Mouse (Mus musculus): ENCODE data around the gene Fam234b. TPM values are rescaled to one million over a fixed set of nuclear protein-coding genes. Genes with fewer than 3 reads are reported as not detected.

The Fam234b gene
- total RNA-seq, 2 experiments from 2014 or later, result 157 to 166 TPM

DNA sequence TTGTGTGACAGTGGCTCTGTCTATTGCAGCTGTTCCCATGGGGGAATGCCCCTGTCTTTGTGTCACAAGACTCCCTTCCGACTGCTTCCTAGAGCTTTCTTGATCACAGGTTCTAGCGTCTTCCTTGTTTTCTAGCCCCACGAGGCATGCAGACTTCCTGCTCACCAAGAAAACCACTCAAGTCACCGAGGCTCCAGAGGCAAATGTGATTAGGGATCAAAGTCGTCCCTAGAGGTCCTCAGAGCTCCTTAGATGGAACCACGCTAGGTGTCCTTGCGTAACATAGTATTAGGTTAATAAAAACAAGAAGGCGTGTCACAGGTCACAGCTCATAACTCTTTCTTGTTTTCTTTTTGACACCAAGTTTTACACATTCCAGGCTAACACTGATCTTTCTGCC is 13.8 kb upstream of the Fam234b start:
- DNase-seq, result no peak

DNA sequence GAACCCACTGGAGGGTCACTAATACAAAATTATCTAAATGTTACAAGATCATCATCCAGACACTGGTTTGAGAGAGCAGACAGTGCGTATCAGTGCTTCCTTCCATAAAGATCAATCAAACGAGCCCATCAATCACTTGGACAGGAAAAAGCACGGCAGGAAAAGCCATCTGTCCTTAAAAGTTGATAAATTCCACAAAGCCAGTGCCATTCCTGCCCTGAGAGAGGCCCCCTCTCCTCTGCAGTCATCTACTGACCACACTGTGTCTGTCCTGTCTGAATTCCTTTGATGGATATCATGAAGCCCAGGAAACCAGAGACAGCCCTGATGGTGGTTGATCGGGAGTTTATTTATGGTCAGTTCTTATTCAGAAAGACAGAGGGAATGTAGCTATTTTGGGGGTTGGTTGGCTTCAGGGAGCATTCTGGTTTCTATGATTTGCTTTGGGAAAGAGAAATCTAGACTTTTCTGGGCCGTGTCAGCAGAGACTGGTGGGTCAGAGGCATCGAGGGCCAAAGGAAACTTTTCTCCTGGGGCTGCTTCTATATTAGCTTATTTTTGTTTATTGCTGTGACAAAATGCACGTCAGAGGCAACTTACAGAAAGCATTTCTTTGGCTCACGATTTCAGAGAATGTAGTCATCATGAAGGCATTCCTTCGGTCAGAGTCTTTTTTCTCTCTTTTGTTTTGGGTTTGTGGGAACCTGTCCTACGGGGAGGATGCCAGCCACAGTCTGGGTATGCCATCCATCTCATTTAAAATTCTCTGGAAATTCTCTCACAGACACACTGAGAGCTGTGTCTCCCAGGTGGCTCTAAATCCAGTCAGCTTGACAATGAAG is 10.5 kb upstream of the Fam234b start:
- no peak for DNase-seq

DNA sequence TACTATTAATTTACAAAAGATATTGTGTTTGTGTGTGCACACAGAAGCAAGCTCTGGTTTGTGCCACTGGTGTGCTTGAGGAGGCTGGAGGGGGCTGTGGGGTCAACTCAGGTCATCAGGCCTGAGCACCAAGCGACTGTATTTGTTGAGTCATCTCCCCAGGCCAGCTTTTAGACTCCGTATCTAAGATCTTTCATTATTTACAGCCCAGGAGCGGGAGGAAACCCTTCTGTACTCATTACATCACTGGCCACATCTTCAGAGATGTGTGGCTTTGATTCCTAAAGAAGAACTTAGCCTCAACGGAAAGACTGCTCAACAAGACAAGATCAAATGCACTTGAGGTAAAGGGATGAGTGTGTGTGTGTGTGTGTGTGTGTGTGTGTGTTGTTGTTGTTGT is 9.1 kb upstream of the Fam234b start:
- DNase-seq, result no peak

DNA sequence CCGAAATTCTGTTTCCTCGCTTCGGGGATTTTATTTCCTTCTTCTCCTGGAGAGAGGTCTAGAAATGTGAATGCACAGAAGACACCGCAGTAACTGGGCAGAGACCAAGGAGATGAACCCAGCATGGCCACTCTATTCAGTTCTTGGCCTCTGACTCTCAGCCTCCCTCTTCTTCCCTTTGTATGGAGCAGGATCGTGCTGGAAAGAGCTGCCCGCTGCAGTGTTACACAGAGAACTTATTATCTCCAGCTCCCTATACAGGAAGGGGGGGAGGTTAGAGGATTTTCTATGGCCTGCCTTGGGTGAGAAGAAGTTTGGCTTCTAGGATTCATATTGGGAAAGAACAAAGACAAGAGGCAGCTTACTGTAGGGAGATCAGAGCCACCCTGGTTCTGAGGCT is 7.7 kb upstream of the Fam234b start:
- DNase-seq, result no peak

DNA sequence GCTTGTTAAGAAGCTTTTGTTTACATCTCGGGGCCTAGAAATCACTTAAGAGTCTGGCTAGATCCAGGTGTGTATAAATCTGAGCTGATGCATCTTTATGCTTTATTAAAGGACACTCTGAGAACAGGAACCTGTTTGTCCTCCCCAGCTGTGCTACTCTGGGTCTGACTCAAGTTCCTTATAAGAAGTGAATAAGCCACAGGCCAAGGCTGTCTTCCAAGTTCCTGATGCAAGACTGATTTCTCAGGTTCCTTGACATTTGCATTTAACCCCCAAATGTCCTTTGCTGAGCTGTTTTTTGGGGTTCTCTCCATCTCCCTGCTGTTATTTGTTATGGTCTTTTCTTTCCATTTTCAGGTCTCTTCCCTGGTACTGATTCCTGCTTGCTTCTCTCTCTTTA is 5.9 kb upstream of the Fam234b start:
- DNase-seq, result no peak

DNA sequence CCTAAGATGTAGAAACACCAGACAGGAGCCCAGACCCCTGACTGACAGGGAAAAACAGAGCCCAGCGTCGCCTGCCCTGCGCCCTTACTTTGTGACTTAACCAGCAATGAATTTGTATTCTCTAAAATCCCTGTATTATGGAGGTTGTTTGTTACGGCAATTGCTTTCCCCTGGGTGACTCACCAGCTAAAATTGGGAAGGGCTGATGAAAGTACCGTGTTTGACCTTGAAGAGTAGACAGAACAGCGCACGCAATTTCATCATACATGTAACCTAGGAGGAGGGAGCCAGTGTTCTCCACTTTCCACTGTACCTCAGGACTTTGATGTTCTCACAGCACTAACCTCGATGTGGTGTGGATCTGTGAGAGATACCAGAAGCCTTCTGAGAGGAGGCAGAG is 4.8 kb upstream of the Fam234b start:
- no peak for DNase-seq

DNA sequence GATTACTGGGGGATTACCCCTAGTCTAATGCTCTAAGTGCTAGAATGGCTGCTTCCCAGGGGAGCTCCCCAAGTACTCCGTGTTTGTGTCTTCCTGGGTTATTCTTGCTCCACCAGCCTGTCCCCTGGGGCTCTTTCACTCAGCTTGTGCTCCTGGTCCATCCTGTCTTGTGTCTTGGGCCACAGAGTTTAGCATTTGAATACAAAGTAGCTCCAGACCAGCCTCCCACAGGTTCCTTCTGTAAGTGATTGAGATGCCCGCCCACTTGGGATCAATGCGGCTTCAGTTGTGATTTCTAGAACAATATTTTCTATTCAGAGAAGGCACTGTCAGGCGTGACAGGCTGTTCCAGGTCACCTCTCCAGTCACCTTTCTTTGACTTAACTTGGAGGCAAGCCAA is 4.0 kb upstream of the Fam234b start:
- DNase-seq, result no peak

DNA sequence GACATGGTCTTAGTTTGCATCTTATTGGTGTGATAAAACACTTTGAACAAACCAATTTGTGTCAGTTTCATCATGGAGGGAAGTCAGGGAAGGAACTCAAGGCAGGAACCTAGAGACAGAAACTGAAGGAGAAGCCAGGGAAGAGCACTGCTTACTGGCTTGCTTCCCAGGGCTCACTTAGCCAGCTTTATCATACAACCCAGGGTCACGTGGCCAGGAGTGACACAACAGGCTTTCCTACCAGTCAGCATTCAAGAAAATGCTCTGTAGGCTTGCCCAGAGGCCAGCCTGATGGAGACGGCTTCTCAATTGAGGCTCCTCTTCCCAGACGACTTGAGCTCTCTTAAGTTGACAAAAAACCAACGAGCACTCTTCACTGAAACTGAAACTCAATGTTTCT is 2.9 kb upstream of the Fam234b start:
- DNase-seq, result no peak

DNA sequence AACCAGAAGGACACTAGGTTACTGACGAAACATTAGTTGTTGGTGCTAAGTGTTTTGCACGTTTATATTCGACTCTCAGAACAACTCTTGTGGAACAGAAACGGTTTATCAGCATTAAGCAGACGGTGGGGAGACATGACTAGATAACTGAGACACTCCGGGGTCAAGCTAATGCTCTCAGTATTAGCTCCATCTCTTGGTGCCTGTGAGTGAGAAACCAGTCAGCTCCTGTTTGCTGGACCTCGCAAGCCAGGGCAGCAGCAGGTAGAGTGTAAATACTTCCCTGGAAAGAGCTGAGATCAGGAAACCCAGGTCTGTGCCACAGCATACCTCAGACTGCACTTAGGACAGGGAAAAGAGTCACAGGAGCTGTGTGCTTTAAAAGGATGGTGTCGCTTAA is 1.1 kb upstream of the Fam234b start:
- no peak for DNase-seq

DNA sequence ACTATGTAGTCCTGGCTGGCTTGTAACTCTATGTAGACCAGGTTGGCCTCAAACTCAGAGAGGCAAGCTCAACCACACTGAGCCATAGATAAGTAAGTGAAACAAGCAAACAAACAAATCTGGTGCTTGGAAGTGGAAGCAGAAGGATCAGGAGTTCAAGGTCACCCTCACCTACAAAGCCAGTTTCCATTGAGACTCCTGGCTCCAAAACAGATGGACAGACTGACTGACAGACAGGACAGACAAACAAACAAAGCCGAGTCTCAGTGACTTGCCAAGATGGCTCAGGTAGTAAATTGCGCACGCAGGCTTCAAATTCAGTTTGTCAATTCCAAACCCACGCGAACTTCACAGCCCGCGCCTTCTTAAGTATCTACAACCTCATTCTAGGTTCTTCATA is 331 bp upstream of the Fam234b start:
- DNase-seq, result no peak

DNA sequence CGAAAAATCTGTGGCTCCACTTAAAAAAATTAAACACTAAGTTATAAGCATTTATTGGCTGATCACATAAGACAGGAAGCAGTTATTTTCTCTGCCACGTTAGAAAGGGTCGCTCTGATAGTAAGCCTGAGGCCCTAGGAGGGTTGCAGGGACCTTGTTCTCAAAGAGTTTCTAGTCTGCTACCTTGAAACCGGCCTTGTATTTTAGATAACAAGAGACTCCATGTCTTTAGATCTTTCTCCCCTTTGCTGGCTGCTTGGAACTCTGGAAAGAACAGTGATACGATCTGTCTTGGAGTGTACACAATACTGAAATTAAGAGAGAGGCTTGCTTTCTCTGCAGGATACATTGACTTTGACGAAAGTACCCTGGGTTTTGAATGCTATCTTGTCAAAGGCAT is 949 bp downstream of the Fam234b start:
- no peak for DNase-seq

DNA sequence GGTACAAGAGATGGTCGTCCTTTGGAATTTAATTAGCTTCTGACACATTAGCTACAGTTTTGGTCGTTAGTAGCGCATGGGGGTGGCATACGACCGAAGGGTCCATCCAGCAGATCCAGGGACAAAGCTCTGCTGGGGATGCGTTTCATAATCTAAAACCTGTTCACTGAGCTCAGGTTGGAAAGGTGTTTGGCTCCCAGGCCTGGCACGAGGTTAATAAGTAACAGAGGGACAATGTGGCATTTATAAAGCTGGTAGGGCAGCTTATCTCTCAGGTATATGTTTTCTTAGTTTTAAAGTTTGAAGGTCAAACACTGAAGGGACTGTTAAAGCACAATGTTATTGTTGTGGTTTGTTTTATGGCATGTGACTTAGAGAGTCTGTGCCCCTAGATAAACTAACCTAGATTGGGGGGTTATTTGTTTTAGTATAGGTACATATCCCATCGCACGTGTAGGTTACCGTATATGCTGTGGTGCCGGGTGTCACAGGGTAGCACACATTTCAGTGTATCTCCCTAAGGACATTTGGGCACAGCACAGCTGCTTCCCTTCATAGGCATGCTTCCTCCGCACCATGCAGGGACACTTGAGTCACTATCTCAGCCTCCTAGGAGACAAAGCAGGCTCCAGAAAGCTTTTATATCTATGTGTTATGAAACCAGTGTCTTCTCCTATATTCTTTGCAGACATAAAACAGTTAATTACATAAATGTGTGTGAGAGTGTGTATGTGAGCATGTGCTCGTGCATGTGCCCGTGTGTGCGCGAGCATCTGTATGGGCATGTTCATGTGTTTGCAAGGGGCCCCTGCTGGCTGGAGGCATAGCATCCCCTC is 2.6 kb downstream of the Fam234b start:
- DNase-seq, result peak in 1 of 2 experiments; percentile 28

DNA sequence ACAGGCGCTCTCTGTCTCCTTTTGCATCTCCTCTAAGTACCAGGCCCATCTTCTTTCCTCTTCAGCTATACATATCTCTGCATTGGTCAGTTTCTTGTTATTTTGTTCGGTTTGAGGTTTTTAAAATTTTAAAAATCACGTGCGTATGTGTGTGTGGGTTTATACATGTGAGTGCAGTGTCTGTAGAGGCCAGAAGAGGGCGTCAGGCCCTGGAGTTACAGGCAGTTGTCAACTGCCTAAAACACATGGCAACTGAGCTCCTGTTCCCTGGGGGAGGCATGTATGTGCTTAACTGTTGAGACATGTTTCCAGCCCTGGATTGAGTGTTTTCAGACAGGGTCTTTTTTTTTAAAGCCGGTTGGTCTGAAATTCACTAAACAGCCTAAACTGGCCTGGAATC is 4.9 kb downstream of the Fam234b start:
- DNase-seq, result no peak

DNA sequence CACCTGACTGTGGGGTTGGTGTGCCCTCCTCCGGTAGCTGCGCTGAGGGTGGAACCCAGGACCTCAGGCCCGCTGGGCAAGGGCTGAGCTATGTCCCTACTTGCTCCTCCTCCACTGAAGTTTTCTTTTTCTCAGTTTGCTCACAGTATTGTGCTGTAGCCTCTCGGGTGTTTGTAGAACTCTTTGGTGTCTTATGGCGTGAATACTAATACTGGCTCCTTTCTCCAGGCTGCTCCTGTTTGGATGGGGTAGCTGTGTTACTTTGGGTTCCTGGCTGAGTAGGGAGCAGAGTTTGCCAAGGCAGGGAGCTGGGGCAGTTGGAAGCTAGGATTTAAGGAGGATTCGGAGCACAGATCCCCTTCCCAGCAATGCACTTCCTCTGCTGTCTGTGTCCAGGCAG is 6.0 kb downstream of the Fam234b start:
- peak in 1 of 2 experiments; percentile 48 for DNase-seq

DNA sequence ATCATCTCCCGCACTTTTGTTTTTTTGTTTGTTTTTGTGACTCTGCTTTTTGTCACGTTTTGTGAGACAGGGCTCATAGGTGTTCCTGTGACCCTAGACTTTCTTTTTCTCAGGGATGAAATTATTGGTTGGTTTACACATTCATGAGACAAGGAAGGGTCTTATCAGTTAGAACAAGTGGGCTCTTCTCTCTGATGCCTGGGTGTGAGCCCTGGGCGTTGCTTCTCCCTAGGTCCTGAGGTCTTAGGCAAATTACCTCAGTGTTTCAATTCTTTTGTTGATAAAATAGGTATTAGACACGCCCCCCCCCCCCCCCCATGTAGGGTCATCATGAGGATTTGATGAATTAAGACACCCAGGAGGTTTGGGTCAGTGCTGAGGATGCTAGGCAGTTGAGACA is 7.1 kb downstream of the Fam234b start:
- no peak for DNase-seq

DNA sequence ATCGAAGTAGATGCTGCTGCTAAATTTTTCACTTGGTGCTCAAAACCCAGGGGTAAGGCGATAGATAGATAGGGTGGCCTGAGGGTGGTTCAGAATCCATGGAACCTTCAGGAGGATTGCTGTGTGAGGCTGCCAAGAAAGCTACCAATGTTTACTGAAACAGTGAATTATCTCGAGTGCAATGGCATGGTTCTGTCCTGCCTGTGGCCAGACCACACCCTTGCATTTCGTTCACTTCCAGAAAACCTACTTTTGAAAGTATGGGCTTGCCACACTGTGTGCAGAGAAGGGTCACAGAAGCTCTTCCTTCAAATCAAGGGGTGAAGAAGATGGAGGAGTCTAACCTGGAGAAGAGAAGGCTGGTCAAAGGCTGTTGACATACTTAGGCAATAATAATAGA is 8.0 kb downstream of the Fam234b start:
- no peak for DNase-seq

DNA sequence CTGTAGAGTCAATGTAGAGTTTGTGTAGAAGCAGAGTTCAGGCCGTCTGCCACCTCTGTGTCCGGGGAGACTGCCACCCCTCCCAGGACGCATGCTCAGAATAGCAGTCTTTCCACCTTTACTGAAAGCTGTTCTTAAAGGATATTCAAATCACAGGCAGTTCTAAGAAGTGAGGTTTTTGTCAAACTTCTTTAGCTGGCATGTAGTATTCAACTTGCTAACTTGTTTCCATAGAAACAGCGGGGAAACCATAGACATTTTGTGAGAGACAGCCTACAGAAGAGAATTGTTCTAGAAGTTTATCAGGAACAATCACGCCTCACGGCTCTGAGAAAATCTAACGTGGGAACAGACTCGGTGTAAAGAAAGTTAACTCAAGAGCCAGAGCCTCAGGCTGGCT is 9.1 kb downstream of the Fam234b start:
- no peak for DNase-seq

DNA sequence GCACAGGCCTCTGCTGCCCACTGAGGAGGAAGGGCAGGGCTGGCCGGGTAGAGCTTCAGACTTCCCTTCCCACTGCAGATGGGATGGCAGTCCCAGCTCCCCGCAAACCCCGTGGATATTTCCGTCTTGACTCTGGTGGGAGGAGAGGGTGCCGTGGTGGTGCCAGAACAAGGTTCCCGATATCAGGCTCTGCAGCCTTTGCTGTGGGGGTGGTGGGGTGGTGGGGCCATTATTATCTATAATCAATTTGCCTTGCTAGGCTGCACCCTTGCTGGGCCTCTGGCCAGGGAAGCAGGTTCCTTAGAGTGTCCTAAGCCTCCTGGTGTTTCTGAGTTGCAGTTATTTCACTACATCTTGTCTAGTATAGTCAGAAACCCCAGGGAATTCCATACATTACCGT is 13.4 kb downstream of the Fam234b start:
- no peak for DNase-seq

DNA sequence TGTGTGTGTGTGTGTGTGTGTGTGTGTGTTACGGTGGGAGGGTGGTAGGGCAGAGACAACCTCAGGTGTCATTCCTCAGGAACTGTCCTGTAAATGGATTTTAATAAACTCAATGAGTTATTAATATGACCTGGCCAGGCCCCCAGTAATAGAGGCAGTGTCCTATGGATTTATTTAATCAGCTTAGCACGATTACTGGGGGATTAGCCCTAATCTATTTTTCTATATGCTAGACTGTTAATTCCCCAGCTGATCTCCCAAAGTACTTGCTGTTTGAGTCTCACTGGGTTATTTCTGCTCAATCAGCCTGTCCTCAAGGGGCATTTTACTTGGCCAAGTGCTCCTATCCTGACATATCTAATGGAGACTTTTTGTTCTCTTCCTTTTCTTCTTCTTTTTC is 14.9 kb downstream of the Fam234b start:
- no peak for DNase-seq

DNA sequence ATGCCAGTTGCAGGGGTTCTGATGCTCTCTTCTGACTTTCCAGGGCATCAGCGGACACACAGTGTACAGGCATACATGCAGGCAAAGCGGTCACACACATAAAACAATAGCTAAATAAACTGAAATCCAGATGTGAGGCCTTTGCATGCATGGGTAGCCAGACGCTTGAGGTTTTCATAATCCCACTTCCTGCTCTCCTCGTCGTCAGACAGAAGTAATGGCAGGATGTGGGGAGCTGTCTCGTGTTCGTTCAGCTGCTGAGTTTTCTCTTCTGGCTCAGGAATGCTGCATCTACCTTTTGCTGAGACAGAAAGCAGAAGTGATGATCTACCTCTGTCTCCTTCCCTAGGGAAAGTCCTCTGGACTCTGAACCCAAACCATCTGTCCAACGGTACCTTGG is 20.6 kb downstream of the Fam234b start:
- no peak for DNase-seq

DNA sequence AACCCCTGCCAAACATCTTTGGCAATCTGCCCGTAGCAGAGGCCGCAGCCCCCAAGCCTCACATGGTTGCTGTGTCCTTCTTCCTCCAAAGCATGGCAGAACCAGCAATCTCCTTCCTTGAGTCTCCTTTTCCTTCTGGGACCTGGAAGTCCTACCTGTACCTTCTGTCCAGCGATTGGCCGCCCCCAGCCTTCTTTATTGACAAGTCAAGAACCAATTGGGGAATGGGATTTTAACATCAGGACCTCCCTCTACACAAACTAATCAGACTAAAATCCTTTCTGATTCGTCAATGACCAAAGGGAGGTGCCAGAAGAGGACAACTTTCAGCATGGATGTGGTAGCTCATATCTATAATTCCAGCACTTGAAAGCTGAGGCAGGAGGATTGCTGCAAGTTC is 22.1 kb downstream of the Fam234b start:
- DNase-seq, result no peak

DNA sequence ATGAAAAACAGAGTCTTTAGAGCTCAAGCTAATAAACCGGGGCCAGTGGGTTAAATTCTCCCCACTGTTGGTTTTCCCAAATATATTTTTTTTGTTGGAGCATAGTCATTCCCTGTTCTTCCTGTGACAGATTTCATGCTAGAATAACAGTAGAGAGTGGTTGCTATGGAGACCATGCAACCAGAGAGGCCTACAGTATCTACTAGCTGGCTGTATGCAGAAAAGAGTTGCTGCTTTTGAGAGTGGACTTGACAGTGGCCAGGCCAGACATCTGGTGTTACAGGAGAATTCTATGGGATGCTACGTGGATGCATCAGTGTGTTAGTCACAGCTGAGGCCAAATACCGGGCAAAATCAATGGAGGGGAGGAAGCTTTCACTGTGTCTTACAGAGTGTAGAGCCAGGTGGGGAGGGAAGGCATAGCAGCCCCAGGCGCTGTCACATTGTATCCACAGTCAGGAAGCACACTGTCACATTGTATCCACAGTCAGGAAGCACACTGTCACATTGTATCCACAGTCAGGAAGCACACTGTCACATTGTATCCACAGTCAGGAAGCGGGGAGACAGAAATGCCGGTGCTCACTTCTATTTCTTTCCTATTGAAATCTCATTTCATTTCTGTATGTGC is 26.1 kb downstream of the Fam234b start:
- no peak for DNase-seq

DNA sequence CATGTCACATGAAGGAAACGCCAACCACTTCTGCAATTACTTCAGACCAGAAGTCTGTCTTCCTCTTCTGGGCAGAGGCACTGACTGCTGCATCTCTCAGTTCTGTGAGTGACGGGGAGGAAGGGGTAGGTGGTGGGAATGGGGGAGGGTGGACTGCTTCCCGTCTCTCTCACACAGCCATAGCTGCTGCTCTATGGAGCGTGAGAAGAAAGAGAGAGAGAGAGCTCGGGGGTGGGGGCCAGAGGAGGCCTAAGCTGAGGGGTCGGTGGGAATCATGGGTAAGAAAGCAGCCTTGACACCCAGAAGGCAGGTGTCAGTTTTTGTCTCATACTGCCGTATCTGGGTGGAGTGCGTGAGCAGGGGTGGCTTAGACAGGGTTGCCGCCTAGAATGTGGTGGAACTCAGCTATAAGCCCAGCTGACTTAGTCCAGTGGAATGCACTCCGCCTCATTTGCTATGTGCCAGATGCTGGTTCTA is 30.7 kb downstream of the Fam234b start:
- no peak for DNase-seq
